Mouse (Mus musculus) G1E (cell line): ENCODE data around the gene Naa80.

ENCODE experiments used
- CTCF ChIP-seq: IDR thresholded peaks from 2 replicates; pipeline ENCODE4 v1.5.1; 2012; ENCODE audit warnings: low read depth, low read length, inconsistent platforms, mixed read lengths
- GATA1 ChIP-seq: IDR thresholded peaks from 2 replicates; pipeline ENCODE4 v1.6.1; 2012; ENCODE audit warnings: borderline replicate concordance, low read length, inconsistent platforms, mixed read lengths
- POLR2AphosphoS5 ChIP-seq: IDR thresholded peaks from 2 replicates; pipeline ENCODE4 v1.6.1; 2012; ENCODE audit warnings: low read depth, low read length, inconsistent platforms; ENCODE audit not compliant: insufficient replicate concordance

DNA sequence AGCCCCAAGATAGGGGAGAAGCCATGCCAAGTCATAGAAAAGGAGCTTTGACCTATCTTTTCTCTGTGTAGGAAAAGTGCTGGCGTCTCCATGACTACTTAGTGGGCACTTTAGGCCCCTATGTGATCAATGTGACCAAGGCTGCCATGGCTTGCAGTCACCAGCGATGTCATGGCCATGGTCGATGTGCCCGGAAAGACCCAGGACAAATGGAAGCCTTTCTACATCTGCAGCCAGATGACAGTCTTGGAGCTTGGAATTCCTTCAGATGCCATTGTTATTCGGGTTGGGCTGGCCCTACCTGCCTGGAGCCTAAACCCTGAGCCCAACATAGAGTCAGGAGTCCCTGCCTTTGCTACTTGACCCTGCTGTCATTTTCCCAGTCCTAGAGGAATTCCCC lies 7.8 kb downstream of the Naa80 start:
- TF ChIP-seq POLR2AphosphoS5, result no peak
- TF ChIP-seq CTCF, result no peak
- no peak for TF ChIP-seq GATA1
